Mouse (Mus musculus) kidney, postnatal 4 days (tissue): ENCODE measurements around the gene Dync1i1.

Source experiments
- DNase-seq, 2 experiments: peaks; one replicate each; pipeline ENCODE4 v3.0.0; 2021; ENCODE audit warnings: mixed read lengths in 2 of 2

Dync1i1 gene

GRCm38 (mm10) chr6:6075940-6076447 lies 350.6 kb downstream of the Dync1i1 start:
- DNase-seq: no peak

GRCm38 (mm10) chr6:6077234-6077633 lies 351.8 kb downstream of the Dync1i1 start:
- no peak for DNase-seq
